Mouse (Mus musculus) neural tube, embryonic 12.5 days (tissue): Measurements from ENCODE around the gene Dhdds. TPM values are rescaled to one million over a fixed set of nuclear protein-coding genes. Genes with fewer than 3 reads are reported as not detected.
A peak's percentile ranks its signal among the peaks of the same experiment; 100 is the strongest.

Experiments used
- ATAC-seq: fragments of 200-750 bp; cut with Nextera tagmentation; 2 replicates; pipeline ENCODE4 v1.8.0; 2017; ENCODE audit warnings: low read depth, mild to moderate bottlenecking, moderate TSS enrichment, moderate library complexity; ENCODE audit not compliant: low FRiP score
- H3K27ac ChIP-seq: fragments of 300-500 bp; sonication (generic); 2 replicates; pipeline ENCODE4 v1.5.1; 2016
- H3K27me3 ChIP-seq: fragments of 300-500 bp; sonication (generic); replicated peaks from 2 replicates; pipeline ENCODE4 v1.6.1; 2016; ENCODE audit warnings: mild to moderate bottlenecking
- H3K36me3 ChIP-seq: fragments of 300-500 bp; sonication (generic); 2 replicates; pipeline ENCODE4 v1.6.1; 2016; ENCODE audit warnings: mild to moderate bottlenecking
- H3K4me1 ChIP-seq: fragments of 300-500 bp; sonication (generic); 2 replicates; pipeline ENCODE4 v1.6.1; 2016
- H3K4me2 ChIP-seq: fragments of 300-500 bp; sonication (generic); replicated peaks from 2 replicates; pipeline ENCODE4 v1.6.1; 2016; ENCODE audit warnings: mild to moderate bottlenecking
- H3K4me3 ChIP-seq: fragments of 300-500 bp; sonication (generic); 2 replicates; pipeline ENCODE4 v1.5.1; 2016
- H3K9ac ChIP-seq: fragments of 300-500 bp; sonication (generic); 2 replicates; pipeline ENCODE4 v1.6.1; 2016; ENCODE audit warnings: mild to moderate bottlenecking
- H3K9me3 ChIP-seq: fragments of 300-500 bp; sonication (generic); 2 replicates; pipeline ENCODE4 v1.6.1; 2016; ENCODE audit warnings: mild to moderate bottlenecking
- WGBS: fragments of 180-500 bp; shearing (Covaris S2); methylation state at CpG from one replicate; pipeline ENCODE4 v1.1.7; 2016; 5-methylcytosine and 5-hydroxymethylcytosine counted together
- polyA plus RNA-seq: library from polyadenylated mRNA; unstranded; fragments of >200 nt; fragmentation: Nextera tagmentation; extraction: Ambion mirVana; gene quantifications from 2 replicates; pipeline ENCODE4 v1.2.1, GENCODE M21; 2016

Dhdds gene
- polyA plus RNA-seq, 1 experiment from 2014 or later = 42.7 TPM

- peak overlapping the region; percentile 31 for H3K4me3 ChIP-seq
- H3K4me1 ChIP-seq = peaks cover 47% of the 10 kb centered on the region
- under 1% methylated on average over 46 of the region's 46 CpGs for WGBS
- H3K27ac ChIP-seq = no peak overlapping the region
- peaks cover 8% of the 10 kb centered on the region; the same call in 1 of the 2 replicates for H3K27me3 ChIP-seq
- peak overlapping the region; percentile 70 for H3K4me2 ChIP-seq
- no peaks in the 10 kb centered on the region for H3K9me3 ChIP-seq
- peak overlapping the region; percentile 38 for H3K9ac ChIP-seq
- no peaks in the 10 kb centered on the region for H3K36me3 ChIP-seq
- ATAC-seq = peak; percentile 42; the same call in 1 of the 2 replicates
Observed at GRCm38 (mm10) chr4:134018038-134018778, 17.5 kb upstream of the Dhdds start.

- peaks cover 47% of the 10 kb centered on the region for H3K4me1 ChIP-seq
Observed at GRCm38 (mm10) chr4:134017201-134017865, 16.6 kb upstream of the Dhdds start.

GRCm38 (mm10) chr4:134016767-134017166 is 16.0 kb upstream of the Dhdds start:
- H3K4me3 ChIP-seq = 0 out of 2 replicates have a peak overlapping the region, but pooled peaks have one; percentile 31
- peak overlapping the region; percentile 70 for H3K4me2 ChIP-seq
- H3K36me3 ChIP-seq = no peaks in the 10 kb centered on the region
- peaks cover 8% of the 10 kb centered on the region; the same call in 1 of the 2 replicates for H3K27me3 ChIP-seq
- ATAC-seq = no peak
- no peak overlapping the region for H3K27ac ChIP-seq
- H3K9me3 ChIP-seq = no peaks in the 10 kb centered on the region
- 1% methylated on average over 8 of the region's 8 CpGs for WGBS
- no peak overlapping the region for H3K9ac ChIP-seq
- H3K4me1 ChIP-seq = peaks cover 50% of the 10 kb centered on the region

More at GRCm38 (mm10) chr4:134017201-134017865, 16.6 kb upstream of the Dhdds start:
- no peaks in the 10 kb centered on the region for H3K36me3 ChIP-seq
- no peak overlapping the region for H3K9ac ChIP-seq
- no peak for ATAC-seq
- peak overlapping the region; percentile 70 for H3K4me2 ChIP-seq
- peak overlapping the region; percentile 31 for H3K4me3 ChIP-seq
- H3K9me3 ChIP-seq = no peaks in the 10 kb centered on the region
- peaks cover 8% of the 10 kb centered on the region; the same call in 1 of the 2 replicates for H3K27me3 ChIP-seq
- under 1% methylated on average over 21 of the region's 21 CpGs for WGBS
- H3K27ac ChIP-seq = no peak overlapping the region

GRCm38 (mm10) chr4:134016208-134016607 is 15.5 kb upstream of the Dhdds start:
- Histone ChIP-seq H3K27ac (no peak overlapping the region), H3K36me3 (no peaks in the 10 kb centered on the region), H3K4me1 (peaks cover 55% of the 10 kb centered on the region), H3K4me3 (no peak overlapping the region), H3K27me3 (peaks cover 8% of the 10 kb centered on the region; the same call in 1 of the 2 replicates), H3K9me3 (no peaks in the 10 kb centered on the region), H3K4me2 (peak overlapping the region; percentile 70), H3K9ac (no peak overlapping the region)
- ATAC-seq = no peak
- 2% methylated on average over 7 of the region's 7 CpGs for WGBS

- Histone ChIP-seq H3K4me1 (peaks cover 33% of the 10 kb centered on the region), H3K9ac (no peak overlapping the region), H3K27me3 (peaks cover 6% of the 10 kb centered on the region; the same call in 1 of the 2 replicates), H3K4me3 (no peak overlapping the region), H3K27ac (no peak overlapping the region), H3K4me2 (no peak overlapping the region), H3K36me3 (no peaks in the 10 kb centered on the region), H3K9me3 (no peaks in the 10 kb centered on the region)
- ATAC-seq = no peak
- 45% methylated on average over 12 of the region's 12 CpGs for WGBS
Observed at GRCm38 (mm10) chr4:134012858-134013528, 12.3 kb upstream of the Dhdds start.

- no peak overlapping the region for H3K27ac ChIP-seq
- H3K9me3 ChIP-seq = no peaks in the 10 kb centered on the region
- no peak overlapping the region for H3K4me2 ChIP-seq
- peaks cover 20% of the 10 kb centered on the region for H3K4me1 ChIP-seq
- WGBS = 12% methylated on average over 16 of the region's 16 CpGs
- no peak for ATAC-seq
- H3K27me3 ChIP-seq = no peaks in the 10 kb centered on the region
- H3K9ac ChIP-seq = no peak overlapping the region
- no peak overlapping the region for H3K4me3 ChIP-seq
- H3K36me3 ChIP-seq = no peaks in the 10 kb centered on the region
Observed at GRCm38 (mm10) chr4:134011450-134012414, 11.0 kb upstream of the Dhdds start.

- Histone ChIP-seq H3K27me3 (no peaks in the 10 kb centered on the region), H3K9me3 (no peaks in the 10 kb centered on the region), H3K4me3 (no peak overlapping the region), H3K4me1 (peaks cover 8% of the 10 kb centered on the region; the same call in 1 of the 2 replicates), H3K9ac (no peak overlapping the region), H3K4me2 (no peak overlapping the region), H3K27ac (no peak overlapping the region), H3K36me3 (no peaks in the 10 kb centered on the region)
- ATAC-seq = no peak
- WGBS = 74% methylated on average over 6 of the region's 6 CpGs
Observed at GRCm38 (mm10) chr4:134009709-134010108, 9.0 kb upstream of the Dhdds start.

GRCm38 (mm10) chr4:134006845-134007244 is 6.1 kb upstream of the Dhdds start:
- H3K4me1 ChIP-seq = peaks cover 6% of the 10 kb centered on the region; the same call in 1 of the 2 replicates
- no peak overlapping the region for H3K9ac ChIP-seq
- no peak overlapping the region for H3K4me2 ChIP-seq
- no peak for ATAC-seq
- no peaks in the 10 kb centered on the region for H3K27me3 ChIP-seq
- no peaks in the 10 kb centered on the region for H3K9me3 ChIP-seq
- no peaks in the 10 kb centered on the region for H3K36me3 ChIP-seq
- no peak overlapping the region for H3K4me3 ChIP-seq
- 90% methylated on average over 3 of the region's 3 CpGs for WGBS
- no peak overlapping the region for H3K27ac ChIP-seq

- ATAC-seq = no peak
- Histone ChIP-seq H3K9me3 (no peaks in the 10 kb centered on the region), H3K4me1 (no peaks in the 10 kb centered on the region), H3K4me2 (no peak overlapping the region), H3K4me3 (no peak overlapping the region), H3K36me3 (no peaks in the 10 kb centered on the region), H3K27me3 (no peaks in the 10 kb centered on the region), H3K9ac (no peak overlapping the region), H3K27ac (no peak overlapping the region)
- 89% methylated on average over 12 of the region's 12 CpGs for WGBS
Observed at GRCm38 (mm10) chr4:134005581-134006358, 5.1 kb upstream of the Dhdds start.

- Histone ChIP-seq H3K27me3 (no peaks in the 10 kb centered on the region), H3K36me3 (no peaks in the 10 kb centered on the region), H3K4me1 (peaks cover 9% of the 10 kb centered on the region), H3K27ac (no peak overlapping the region), H3K9me3 (no peaks in the 10 kb centered on the region), H3K4me3 (no peak overlapping the region), H3K4me2 (no peak overlapping the region), H3K9ac (no peak overlapping the region)
- no peak for ATAC-seq
- WGBS = 61% methylated on average over 5 of the region's 5 CpGs
Observed at GRCm38 (mm10) chr4:134002903-134003302, 2.2 kb upstream of the Dhdds start.

- no peaks in the 10 kb centered on the region for H3K9me3 ChIP-seq
- no peak overlapping the region for H3K9ac ChIP-seq
- WGBS = 61% methylated on average over 4 of the region's 4 CpGs
- no peak overlapping the region for H3K4me3 ChIP-seq
- no peak for ATAC-seq
- no peak overlapping the region for H3K27ac ChIP-seq
- H3K27me3 ChIP-seq = no peaks in the 10 kb centered on the region
- H3K36me3 ChIP-seq = no peaks in the 10 kb centered on the region
- no peak overlapping the region for H3K4me2 ChIP-seq
- peaks cover 9% of the 10 kb centered on the region for H3K4me1 ChIP-seq
Observed at GRCm38 (mm10) chr4:134002246-134002645, 1.5 kb upstream of the Dhdds start.
